Mouse (Mus musculus) small intestine, adult 2 months (tissue): ENCODE results near the gene Eme2.

ENCODE experiments used
- CTCF ChIP-seq: fragments of 200-500 bp; IDR thresholded peaks from 2 replicates; pipeline ENCODE4 v1.5.1; 2012; ENCODE audit warnings: low read depth, mild to moderate bottlenecking, control low read depth, inconsistent platforms, low read length, moderate library complexity, mixed read lengths; ENCODE audit not compliant: insufficient replicate concordance, insufficient read length; ENCODE audit errors: extremely low read depth
- POLR2A ChIP-seq: fragments of 200-500 bp; IDR thresholded peaks from 2 replicates; pipeline ENCODE4 v1.6.1; 2012; ENCODE audit warnings: low read depth, mild to moderate bottlenecking, control low read depth, inconsistent platforms, low read length, moderate library complexity

DNA sequence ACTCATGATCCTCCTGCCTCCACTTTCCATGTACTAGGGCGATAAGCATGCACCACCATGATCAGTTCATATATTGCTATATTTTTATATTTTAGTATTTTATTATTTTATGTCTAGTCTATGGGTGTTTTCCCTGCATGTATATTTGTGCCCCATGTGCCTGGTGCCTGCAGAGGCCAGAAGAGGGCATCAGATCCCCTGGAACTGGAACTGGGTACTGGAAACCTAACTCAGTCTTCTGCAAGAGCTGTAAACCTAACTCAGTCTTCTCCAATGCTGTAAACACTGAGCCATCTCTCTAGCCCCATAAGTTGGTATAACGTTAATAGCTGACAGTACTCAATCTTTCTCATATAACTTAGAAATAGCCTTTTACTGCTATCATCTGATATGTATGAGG is 52.3 kb downstream of the Eme2 start:
- TF ChIP-seq CTCF (peak; percentile 46; the same call in 1 of the 2 replicates), POLR2A (no peak)
